Mouse (Mus musculus): ENCODE measurements around the gene Mkrn1.
A peak's percentile ranks its signal among the peaks of the same experiment; 100 is the strongest.
"Not testable (repeated sequence)": the region's sequence is repeated elsewhere in the genome, so short reads cannot be mapped to it uniquely, and the experiment has no call there.

The Mkrn1 gene

DNA sequence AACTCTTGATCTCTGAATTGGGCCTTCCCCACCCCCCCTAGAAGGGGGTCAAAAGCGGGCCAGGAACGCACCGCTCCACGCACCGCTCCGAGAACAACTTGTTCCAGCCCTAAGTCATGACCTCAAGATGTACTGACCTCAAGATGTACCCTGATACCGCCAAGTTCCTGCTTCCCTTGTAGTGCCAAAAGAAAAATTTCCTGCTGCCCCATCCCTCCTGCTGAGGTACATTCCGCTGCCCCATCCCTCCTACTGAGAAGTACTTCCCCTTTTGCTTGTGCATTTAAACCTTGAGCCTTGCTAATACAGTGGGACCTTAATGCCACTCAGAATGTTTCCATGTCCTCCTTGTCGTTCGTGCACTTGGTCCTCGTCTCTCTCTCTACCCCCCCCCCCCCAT is 10.5 kb upstream of the Mkrn1 start:
- DNase-seq (ENCODE audit: extremely low spot score), result no peak

DNA sequence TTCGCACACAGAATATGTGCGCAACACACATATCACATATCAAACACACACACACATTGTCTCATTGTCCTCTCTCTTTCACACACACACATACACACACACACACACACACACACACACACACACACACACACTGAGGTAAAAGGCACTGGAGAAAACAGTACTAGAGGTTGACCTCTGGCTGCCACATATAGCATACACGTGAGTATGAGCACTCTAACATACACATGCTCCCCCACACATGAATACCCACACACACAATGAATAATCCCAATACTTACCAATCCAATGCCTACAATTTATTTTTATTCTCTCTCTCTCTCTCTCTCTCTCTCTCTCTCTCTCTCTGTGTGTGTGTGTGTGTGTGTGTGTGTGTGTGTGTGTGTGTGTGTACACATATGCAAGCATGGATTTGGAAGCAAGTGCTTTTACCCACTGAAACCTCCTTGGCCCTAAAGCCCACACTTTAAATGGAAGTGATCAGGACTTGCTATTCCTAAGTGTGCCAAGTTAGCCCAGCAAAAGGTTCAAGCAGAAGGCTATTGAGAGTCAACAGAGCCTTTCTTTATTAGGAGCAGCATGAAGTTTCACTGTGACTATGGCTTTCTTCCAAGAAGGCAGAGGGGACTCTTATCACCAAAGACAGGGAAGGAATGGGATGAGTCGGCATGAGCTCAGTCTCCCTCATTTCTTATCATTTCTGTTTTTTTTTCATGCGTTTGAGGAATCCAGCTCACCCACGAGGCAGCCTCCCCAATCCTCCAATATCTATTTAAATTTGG is 8.9 kb upstream of the Mkrn1 start:
- no peak for DNase-seq (ENCODE audit: extremely low spot score)

- DNase-seq (ENCODE audit: extremely low spot score), result no peak
Observed at GRCm38 (mm10) chr6:39427276-39428003, 7.2 kb upstream of the Mkrn1 start.

DNA sequence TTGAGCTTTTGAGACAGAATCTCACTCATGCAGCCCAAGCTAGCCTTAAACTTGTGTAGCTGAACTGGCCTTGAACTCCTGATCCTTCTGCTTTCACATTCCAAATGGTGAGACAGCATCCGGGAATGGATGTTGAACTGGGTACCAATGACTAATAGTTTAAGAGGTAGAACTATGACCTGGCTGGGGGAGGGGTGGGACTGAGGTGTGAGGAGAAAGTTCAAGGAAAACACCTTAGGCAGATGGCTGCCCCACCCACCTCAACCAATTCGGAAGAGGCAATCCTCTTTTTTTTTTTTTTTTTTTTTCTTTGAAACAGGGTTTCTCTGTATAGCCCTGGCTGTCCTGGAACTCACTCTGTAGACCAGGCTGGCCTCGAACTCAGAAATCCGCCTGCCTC is 6.5 kb upstream of the Mkrn1 start:
- no peak for DNase-seq (ENCODE audit: extremely low spot score)

DNA sequence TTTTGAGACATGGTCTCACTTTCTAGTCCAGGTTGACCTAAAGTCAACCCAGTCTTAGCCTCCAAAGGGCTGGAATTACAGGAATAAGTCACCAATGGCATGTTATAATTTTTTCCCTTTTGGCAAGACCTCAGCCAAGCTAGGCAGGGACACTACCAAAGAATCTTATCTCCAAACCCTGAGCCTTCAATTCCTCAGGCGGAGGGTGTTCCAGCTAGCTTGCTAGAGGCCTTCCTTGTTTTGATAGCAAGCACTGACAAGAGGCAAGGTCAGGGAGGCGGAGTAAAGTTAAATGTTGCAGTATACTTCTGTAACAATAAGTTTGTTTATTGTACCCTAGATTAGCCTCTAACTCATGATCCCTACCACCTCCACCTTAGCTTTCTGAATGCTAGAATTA is 4.9 kb upstream of the Mkrn1 start:
- no peak for DNase-seq (ENCODE audit: extremely low spot score)

DNA sequence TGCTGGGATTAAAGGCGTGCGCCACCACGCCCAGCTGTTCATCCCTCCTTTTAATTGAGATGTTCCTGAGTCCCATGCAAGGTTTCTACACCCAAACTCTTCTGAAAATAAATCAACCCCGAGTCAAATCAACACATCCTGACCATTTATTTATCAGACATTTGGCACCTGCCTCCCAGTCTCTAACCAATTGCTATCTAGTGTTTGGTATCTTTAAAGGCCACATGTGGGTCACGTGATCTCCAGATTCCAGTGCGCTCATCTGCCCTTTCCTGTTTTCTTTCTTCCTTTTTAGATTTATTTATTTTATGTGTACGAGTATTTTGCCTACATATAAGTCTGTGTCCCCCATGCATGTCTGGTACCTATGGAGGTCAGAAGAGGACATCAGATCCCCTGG is 3.4 kb upstream of the Mkrn1 start:
- DNase-seq (ENCODE audit: extremely low spot score), result no peak

DNA sequence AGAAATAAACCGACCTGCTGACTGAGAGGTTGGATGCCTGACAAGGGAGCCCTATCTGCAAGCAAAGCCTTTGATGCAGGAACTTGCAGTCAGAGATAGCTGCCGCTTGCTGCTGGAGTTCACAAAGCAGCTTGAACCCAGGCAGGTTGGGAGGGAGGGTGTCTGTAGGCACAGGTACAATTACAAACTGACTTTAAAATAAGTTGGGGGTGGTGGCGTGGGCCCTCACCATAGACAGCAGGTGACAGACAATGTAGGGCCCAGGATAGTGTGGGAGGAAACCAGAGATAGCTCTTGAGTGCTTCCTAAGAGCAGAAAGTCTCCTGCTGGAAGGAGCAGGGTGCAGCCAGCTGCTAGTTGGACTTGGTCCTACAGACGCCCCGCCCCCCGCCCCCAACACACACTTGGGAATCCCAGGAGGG is 2.9 kb upstream of the Mkrn1 start:
- DNase-seq (ENCODE audit: extremely low spot score), result no peak

DNA sequence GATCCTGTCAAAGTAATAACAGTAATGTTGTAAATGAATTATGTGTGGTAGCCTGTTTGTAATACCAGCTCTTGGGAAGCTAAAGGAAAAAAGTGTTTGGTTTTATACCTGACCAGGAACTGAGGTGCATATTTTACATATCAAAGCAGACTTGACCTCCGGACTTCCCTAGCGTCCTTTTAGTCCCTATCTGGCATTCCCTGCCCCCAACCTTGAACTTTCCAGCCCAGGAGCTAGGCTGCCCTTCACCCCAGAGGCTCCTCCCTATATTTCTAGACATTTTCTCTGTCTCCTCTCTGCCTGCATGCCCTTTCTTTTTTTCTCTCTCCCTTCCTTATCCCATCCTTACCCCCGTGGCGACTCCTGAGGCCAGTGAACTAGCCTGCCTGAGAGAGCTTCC is 605 bp upstream of the Mkrn1 start:
- DNase-seq (ENCODE audit: extremely low spot score), result no peak

- DNase-seq (ENCODE audit: extremely low spot score), result no peak
Observed at GRCm38 (mm10) chr6:39419386-39419850, 844 bp downstream of the Mkrn1 start.

DNA sequence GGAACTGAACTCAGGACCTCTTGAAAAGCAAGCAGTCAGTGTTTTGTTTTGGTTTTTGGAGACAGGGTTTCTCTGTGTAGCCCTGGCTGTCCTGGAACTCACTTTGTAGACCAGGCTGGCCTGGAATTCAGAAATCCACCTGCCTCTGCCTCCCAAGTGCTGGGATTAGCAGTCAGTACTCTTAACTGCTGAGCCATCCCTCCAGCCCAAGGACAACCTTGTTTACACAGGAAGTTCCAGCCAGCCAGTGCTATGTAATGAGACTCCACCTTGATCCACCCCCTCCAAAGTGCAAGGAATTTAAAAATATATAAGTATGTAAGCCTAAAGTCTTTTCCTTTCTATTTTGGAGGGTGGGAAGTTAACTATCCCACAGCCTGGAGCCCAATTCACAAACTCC is 3.6 kb downstream of the Mkrn1 start:
- DNase-seq (ENCODE audit: extremely low spot score), result not testable (repeated sequence)

DNA sequence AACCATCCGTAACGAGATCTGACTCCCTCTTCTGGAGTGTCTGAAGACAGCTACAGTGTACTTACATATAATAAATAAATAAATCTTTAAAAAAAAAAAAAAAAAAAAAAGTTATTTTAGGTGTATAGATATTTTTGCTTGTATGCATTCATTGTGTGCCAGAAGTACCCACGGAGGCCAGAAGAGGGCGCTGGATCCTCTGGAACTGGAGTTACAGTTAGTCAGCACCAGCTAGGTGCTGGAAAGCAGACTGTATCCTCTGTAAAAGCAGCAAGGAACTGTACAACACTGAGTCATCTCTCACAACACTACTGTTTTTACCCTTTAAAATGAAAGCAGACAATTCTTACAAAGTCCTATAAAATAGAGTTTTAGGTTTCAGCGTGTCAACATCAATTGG is 4.5 kb downstream of the Mkrn1 start:
- DNase-seq (ENCODE audit: extremely low spot score), result peak; percentile 37

DNA sequence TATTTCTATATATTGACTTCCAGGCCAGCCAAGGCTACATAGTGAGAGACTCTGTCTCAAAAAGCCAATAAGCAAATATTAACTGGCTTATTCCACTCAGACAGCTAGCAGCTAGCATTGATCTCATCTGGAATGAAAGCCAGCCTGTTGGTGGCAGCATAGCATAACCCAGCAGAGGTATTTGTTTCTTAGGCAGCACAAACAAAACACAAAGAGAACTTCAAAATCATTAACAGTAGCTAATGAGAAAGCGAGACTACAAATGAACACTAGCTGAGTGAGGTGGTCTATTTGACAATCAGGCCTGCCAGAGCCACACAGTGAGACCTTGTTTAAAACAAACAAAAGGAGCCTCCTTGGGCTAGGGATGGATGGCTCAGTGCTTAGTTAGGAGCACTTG is 6.2 kb downstream of the Mkrn1 start:
- no peak for DNase-seq (ENCODE audit: extremely low spot score)

GRCm38 (mm10) chr6:39406480-39406879 is 13.8 kb downstream of the Mkrn1 start:
- no peak for DNase-seq (ENCODE audit: extremely low spot score)

GRCm38 (mm10) chr6:39403136-39403535 is 17.1 kb downstream of the Mkrn1 start:
- no peak for DNase-seq (ENCODE audit: extremely low spot score)

DNA sequence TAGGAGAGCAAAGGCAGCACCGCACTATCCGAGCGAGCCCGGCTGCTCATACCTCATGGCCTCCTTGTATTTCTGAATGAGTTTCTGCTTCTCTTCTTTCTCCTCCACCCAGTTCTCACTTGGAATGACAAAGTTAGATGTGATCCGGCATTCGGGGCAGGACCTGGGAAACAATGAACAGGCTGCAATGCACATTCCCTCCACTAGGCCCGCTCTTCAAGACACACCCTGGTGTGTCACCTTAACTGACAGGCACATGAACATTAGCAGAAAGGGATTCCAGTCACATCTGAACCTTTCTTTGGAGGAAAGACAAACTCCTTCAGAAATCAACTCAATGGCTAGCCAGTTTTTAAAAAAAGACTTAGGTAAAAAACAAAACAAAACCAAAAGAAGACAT is 19.9 kb downstream of the Mkrn1 start:
- peak; percentile 55 for DNase-seq (ENCODE audit: extremely low spot score)

DNA sequence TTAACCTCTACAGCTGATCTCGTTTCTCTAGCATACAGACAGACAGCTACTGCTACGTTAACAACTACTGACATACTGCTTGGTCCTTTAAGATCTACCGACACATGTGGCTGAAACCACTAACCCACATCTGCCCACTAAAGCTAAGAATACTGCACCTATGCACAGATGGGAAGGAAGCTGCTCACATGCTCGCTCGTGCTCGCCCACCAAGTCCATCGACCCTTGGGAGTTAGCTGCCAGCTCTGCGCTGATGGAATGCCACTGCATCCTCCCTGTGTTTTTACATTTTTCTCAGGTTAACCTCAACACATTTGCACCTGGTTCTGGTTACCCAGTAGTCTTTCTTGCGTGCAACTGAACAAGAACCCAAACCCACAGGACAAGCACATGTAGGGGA is 21.9 kb downstream of the Mkrn1 start:
- DNase-seq (ENCODE audit: extremely low spot score), result no peak

GRCm38 (mm10) chr6:39397046-39397445 is 23.2 kb downstream of the Mkrn1 start:
- no peak for DNase-seq (ENCODE audit: extremely low spot score)

DNA sequence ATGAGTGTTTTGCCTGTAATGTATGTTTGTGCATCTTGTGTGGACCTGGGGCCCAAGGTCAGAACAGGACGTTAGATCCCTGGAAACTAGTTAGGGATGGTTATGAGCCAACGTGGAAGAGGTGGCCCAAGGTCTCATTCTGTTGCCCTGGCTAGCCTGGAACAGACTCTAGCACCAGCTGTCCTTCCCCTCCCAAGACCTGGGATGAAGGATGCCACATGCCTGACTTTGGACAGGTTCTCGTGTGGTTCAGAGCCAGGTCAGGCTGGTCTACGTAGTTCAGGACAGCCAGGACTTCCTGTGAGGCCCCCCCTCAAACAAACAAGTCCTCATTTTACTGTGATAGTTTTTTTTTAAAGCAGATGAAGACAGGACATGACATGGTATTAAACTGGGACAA is 24.3 kb downstream of the Mkrn1 start:
- DNase-seq (ENCODE audit: extremely low spot score), result no peak

- DNase-seq (ENCODE audit: extremely low spot score), result no peak
Observed at GRCm38 (mm10) chr6:39395471-39395870, 24.8 kb downstream of the Mkrn1 start.

GRCm38 (mm10) chr6:39389988-39390387 is 30.3 kb downstream of the Mkrn1 start:
- DNase-seq (ENCODE audit: extremely low spot score), result no peak

- peak; percentile 34 for DNase-seq (ENCODE audit: extremely low spot score)
Observed at GRCm38 (mm10) chr6:39381125-39381880, 39.0 kb downstream of the Mkrn1 start, which contains the start of gene Rab19. Gene Rab19, plus strand, starts transcription at chr6:39381175.

DNA sequence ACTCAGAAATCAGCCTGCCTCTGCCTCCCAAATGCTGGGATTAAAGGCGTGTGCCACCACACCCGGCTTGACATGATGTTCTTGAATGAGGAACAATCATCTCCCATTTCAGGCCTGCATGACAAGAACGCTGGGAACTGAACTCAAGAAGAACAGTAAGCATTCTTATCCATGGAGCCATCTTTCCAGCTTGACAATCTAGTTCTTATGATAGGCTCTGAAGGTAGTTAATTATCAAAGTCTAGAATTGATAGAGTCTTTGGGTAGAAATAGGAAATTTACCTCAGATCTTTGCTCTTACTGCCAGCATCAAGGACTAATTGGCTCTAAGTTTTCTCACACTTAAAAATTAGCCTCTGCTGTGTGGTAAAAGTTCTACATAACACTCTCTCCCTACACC is 40.0 kb downstream of the Mkrn1 start:
- DNase-seq (ENCODE audit: extremely low spot score), result no peak

All from embryo, embryonic 9.5 days (tissue).